Mouse (Mus musculus) splenic B cell, adult 2 months (primary cell): ENCODE measurements around the gene Susd5.
A peak's percentile ranks its signal among the peaks of the same experiment; 100 is the strongest.
"Not testable (repeated sequence)": the region's sequence is repeated elsewhere in the genome, so short reads cannot be mapped to it uniquely, and the experiment has no call there.

Experiments used
- DNase-seq: peaks from one replicate; pipeline ENCODE4 v3.0.0-alpha.2; 2011; ENCODE audit warnings: low read depth, low spot score
- H3K27me3 ChIP-seq: 2 replicates; pipeline ENCODE4 v1.6.1; 2012; ENCODE audit warnings: mild to moderate bottlenecking, low read length, moderate library complexity, mixed read lengths; ENCODE audit not compliant: control insufficient read depth, poor library complexity, insufficient read depth, severe bottlenecking
- H3K36me3 ChIP-seq: 2 replicates; pipeline ENCODE4 v1.6.1; 2012; ENCODE audit warnings: mild to moderate bottlenecking, low read length, moderate library complexity, mixed read lengths; ENCODE audit not compliant: control insufficient read depth, poor library complexity, insufficient read depth, severe bottlenecking

Gene Susd5

DNA sequence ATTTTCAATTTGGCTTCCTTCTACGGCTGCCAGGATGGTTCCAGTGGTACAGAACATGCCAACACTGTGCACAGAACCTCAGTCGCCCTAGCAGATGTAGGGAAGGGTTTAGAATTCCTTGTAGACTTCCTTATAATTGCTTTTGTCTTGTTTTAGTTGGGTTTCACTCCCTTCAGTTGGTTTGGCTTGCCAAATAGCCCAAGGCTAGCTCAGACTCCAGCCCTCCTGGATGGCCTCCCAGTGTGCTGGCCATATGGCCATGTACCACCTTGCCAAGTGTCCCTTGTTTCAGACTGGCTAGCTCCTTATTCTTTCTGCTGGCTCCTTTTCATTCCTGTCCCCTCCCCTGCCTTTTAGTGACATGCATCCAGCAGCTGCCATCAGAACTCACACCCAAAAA lies 53.3 kb downstream of the Susd5 start:
- Histone ChIP-seq H3K27me3 (no peaks in the 10 kb centered on the region), H3K36me3 (no peaks in the 10 kb centered on the region)
- no peak for DNase-seq

DNA sequence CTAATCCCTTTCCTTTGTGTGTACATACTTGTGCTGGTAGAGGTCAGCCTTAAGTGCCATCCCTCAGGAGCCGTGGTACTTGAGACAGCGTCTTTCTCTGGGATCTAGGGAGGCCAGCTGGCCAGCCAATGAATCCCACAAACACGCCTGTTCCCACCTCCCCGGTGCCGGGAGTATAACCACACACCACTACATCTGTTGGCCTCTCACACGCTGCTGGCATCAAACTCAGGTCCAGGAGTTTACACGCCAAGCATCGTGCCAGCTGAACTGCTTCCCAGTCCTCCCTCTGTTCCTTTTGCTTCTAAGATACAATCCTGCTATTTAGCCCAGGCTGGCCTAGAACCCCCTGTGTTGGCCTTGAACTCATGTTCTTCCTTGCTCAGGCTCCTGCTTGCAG lies 54.2 kb downstream of the Susd5 start:
- Histone ChIP-seq H3K36me3 (no peaks in the 10 kb centered on the region), H3K27me3 (no peaks in the 10 kb centered on the region)
- DNase-seq: no peak

DNA sequence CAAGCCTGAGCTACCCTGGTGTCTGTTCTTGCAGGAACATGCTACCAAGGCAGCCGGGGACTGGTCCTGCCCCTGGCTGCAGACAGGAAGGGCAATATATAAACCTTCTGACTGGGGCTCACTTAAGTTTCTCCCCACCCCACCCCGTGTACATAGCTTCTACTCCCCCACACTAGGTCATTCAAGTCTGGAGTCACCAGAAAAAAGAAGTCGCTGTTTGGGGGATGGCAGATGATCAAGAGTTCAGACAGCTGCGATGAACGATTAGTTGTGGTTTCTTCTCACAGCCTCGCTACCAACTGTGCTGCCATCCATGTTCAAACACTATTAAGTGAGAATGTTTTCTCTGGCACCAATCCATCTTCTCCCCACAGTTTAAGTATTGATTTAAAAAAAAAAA lies 55.3 kb downstream of the Susd5 start:
- Histone ChIP-seq H3K36me3 (no peaks in the 10 kb centered on the region), H3K27me3 (no peaks in the 10 kb centered on the region)
- no peak for DNase-seq

DNA sequence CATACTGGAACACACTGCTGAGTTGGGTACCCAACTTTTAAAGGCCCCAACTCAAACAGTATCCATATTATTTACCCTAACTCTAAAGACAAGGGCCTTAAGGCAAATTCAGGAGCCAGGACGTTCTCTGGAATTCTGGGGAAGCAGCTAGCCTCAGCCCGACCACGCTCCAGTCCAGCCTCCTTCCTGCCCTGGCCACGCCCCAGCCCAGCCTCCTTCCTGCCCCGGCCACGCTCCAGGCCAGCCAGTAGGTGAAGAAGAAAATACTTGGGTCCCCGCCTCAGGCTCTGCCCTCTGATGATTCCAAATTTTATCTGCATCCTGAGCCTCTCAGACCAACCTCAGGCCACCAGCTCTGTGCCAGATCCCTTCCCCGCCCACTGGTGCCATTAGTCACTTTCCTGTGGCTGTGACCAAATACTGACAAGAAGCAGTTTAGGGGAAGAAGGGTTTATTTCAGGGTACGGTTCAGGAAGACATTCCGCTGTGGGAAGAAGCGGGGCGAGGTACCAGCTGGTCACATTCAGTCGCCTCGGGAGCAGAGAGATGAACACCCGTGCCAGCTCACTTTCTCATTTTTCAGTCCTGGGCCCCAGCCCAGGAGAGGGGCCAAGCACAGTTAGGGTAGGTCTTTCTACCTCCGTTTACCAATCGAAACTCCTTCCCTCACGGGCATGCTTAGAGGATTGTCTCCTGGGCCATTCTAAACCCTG lies 57.1 kb downstream of the Susd5 start:
- Histone ChIP-seq H3K36me3 (no peaks in the 10 kb centered on the region), H3K27me3 (no peaks in the 10 kb centered on the region)
- DNase-seq: no peak

DNA sequence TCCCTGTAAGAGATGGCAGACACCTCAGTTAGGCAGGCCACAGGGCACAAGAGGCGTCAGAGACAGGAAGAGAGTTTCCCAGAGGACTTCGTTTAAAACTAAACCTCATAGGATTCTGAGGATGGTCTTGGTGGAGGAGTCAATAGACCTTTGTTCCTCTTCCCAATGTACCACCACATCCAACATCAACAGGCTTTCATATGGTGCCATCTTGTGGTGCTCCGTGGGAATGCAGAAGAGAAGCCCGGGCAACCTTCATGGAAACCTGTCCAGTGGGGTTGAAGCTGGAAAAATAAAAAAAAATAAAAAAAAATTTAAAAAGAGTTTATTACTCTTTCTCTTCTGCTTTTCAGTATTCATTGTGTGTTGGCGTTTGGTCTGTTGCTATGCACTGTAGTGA lies 59.7 kb downstream of the Susd5 start:
- H3K36me3 ChIP-seq, H3K27me3 ChIP-seq: not testable (repeated sequence)
- DNase-seq: peak; percentile 9

DNA sequence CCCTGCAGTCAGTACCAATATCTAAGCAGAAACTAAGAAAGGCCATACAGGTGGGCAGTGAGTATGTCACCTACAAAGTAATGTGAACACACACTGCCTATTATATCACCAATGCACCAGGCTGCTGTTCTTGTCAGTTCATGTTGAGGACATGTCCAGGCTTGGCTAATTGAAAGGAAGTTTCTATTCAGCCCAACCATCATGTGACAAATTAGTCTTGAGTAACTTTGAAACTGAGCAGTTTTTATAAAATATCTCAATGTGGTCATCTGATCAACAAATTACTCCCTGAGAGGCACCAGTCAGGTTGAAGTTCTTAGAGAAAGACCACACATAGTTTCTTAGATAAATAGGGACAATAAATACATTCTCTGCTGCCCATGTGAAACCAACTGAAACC lies 65.9 kb downstream of the Susd5 start:
- H3K36me3 ChIP-seq, DNase-seq, H3K27me3 ChIP-seq: not testable (repeated sequence)

DNA sequence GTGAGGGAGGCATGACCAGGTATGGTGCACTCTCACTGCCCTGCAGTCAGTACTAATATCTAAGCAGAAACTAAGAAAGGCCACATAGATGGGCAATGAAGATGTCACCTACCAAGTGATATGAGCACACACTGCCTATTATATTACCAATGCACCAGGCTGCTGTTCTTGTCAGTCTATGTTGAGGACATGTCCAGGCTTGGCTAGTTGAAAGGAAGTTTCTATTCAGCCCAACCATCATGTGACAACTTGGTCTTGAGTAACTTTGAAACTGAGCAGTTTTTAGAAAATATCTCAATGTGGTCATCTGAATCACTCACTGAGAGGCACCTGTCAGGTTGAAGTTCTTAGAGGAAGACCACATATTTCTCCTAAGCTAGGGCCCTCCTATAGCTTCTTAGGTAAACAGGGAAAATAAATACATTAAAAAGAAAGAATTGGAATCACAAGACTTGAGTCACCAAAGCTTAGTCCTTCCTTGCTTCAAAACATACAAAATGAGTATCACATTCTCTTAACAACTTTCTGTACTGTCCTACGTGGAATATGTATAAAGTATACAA lies 72.4 kb downstream of the Susd5 start:
- not testable (repeated sequence) for H3K27me3 ChIP-seq, H3K36me3 ChIP-seq, DNase-seq
